9 mouse cellular contexts compared by ENCODE assay signal in the genomic region with DNA sequence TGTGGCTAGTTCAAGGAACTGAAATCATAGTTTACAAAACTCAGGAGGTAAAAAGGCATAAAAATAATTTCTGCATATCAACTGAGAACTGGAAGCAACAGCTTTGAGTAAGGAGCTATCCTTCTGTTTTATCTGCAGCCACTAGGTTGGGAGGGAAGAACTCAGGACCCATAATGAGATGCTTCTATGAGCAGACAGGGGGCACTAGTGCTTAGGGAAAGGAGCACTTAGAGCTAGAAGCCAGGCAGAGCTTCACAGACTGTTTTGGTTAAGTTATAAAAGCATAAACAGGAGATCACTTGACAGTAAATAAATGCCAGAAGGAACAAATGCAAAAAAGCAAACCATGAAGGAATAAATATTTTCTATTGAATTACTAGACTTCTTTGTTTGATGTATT. TPM values are rescaled to one million over a fixed set of nuclear protein-coding genes. Genes with fewer than 3 reads are reported as not detected.
A peak's percentile ranks its signal among the peaks of the same experiment; 100 is the strongest.
DNase-seq lines count a peak whose midpoint lies in the region; ATAC-seq and TF ChIP-seq lines count a peak whose summit lies in the region.
"Had no signal": no experiment of that assay in that cellular context is flagged by ENCODE, and none has a peak within 500 bp of the region (broad histone marks: within the 10 kb centered on the region; RNA-seq: fewer than 3 reads in every experiment).

No protein-coding gene starts in this region.

- H3K27me3 ChIP-seq in E14TG2a.4 (ENCODE audit: insufficient read depth, low read length), result no peaks in the 10 kb centered on the region
- no peaks in the 10 kb centered on the region for H3K27me3 ChIP-seq in forebrain, embryonic 14.5 days (replicated peaks; ENCODE audit: control insufficient read depth, insufficient read depth, low read length)
- no peaks in the 10 kb centered on the region for H3K27me3 ChIP-seq in lung, embryonic 16.5 days (ENCODE audit: control insufficient read depth, insufficient read depth, low read depth, low read length)
- H3K27me3 ChIP-seq: liver, embryonic 15.5 days had no signal

- H3K9ac ChIP-seq in forebrain, embryonic 14.5 days (ENCODE audit: low read length), result no peak overlapping the region
- H3K9ac ChIP-seq in lung, embryonic 16.5 days (ENCODE audit: low read length), result no peak overlapping the region
- H3K9ac ChIP-seq: liver, embryonic 15.5 days had no signal

- peak; percentile 38 to 39 for DNase-seq in kidney, adult 8-10 months
- DNase-seq in kidney, adult 18-20 months, result no peak
- peak; percentile 87 for DNase-seq in brain, adult 2 months (ENCODE audit: low read depth, low spot score)
- peak; percentile 82 for DNase-seq in forebrain, embryonic 14.5 days (ENCODE audit: low spot score)
- no peak for DNase-seq in testis, postnatal 14 days (ENCODE audit: low spot score)

- peak; percentile 74 for ATAC-seq in forebrain, embryonic 14.5 days
- ATAC-seq in lung, embryonic 16.5 days (ENCODE audit: low read depth), result peak; percentile 54; the same call in 1 of the 2 replicates

- H3K9me3 ChIP-seq in E14TG2a.4 (ENCODE audit: low read length), result no peaks in the 10 kb centered on the region
- H3K9me3 ChIP-seq in forebrain, embryonic 14.5 days (replicated peaks; ENCODE audit: control insufficient read depth, low read length), result no peaks in the 10 kb centered on the region
- H3K9me3 ChIP-seq in lung, embryonic 16.5 days (ENCODE audit: control insufficient read depth, low read length), result no peaks in the 10 kb centered on the region
- H3K9me3 ChIP-seq: liver, embryonic 15.5 days had no signal

- no peak overlapping the region for H3K27ac ChIP-seq in forebrain, embryonic 14.5 days (ENCODE audit: low read depth, low read length)
- H3K27ac ChIP-seq in lung, embryonic 16.5 days (ENCODE audit: low read length), result no peak overlapping the region
- H3K27ac ChIP-seq: liver, embryonic 15.5 days had no signal

- peaks cover 34% of the 10 kb centered on the region for H3K36me3 ChIP-seq in E14TG2a.4 (ENCODE audit: insufficient read depth, low read length)
- H3K36me3 ChIP-seq in forebrain, embryonic 14.5 days (ENCODE audit: control insufficient read depth, insufficient read depth, low read length), result no peaks in the 10 kb centered on the region
- no peaks in the 10 kb centered on the region for H3K36me3 ChIP-seq in lung, embryonic 16.5 days (ENCODE audit: control insufficient read depth, insufficient read depth, low read length)
- H3K36me3 ChIP-seq: liver, embryonic 15.5 days had no signal

- peak; percentile 58 for TF ChIP-seq CTCF in E14TG2a.4 (conservative IDR thresholded peaks at IDR 0.05; ENCODE audit: low read length)

- H3K4me2 ChIP-seq in forebrain, embryonic 14.5 days (ENCODE audit: low read length), result no peak overlapping the region
- no peak overlapping the region for H3K4me2 ChIP-seq in lung, embryonic 16.5 days (ENCODE audit: low read depth, low read length)
- H3K4me2 ChIP-seq: liver, embryonic 15.5 days had no signal

- no peak overlapping the region for H3K4me3 ChIP-seq in E14TG2a.4 (replicated peaks; ENCODE audit: low read length)
- H3K4me3 ChIP-seq in forebrain, embryonic 14.5 days (ENCODE audit: low read depth, low read length), result no peak overlapping the region
- H3K4me3 ChIP-seq in lung, embryonic 16.5 days (ENCODE audit: low read length), result no peak overlapping the region
- H3K4me3 ChIP-seq: liver, embryonic 15.5 days had no signal

- peaks cover 3% of the 10 kb centered on the region; the same call in 1 of the 2 replicates for H3K4me1 ChIP-seq in E14TG2a.4 (replicated peaks; ENCODE audit: low read depth, low read length)
- no peaks in the 10 kb centered on the region for H3K4me1 ChIP-seq in forebrain, embryonic 14.5 days (ENCODE audit: control insufficient read depth, insufficient read depth, low read length)
- H3K4me1 ChIP-seq in lung, embryonic 16.5 days (replicated peaks; ENCODE audit: control insufficient read depth, insufficient read depth, low read length), result peaks cover 3% of the 10 kb centered on the region; the same call in 1 of the 2 replicates
- H3K4me1 ChIP-seq: liver, embryonic 15.5 days had no signal

RNA-seq across cellular contexts. Expression of a gene that starts 44.2 kb away (rescaled TPM):
- polyA plus RNA-seq in forebrain, embryonic 14.5 days (2014; fragmentation: Nextera tagmentation; extraction: Ambion mirVana), result 47.5 and 52.2 TPM in 2 replicates
- polyA plus RNA-seq in lung, embryonic 16.5 days (2015; fragmentation: Nextera tagmentation; extraction: Ambion mirVana), result 63.0 and 70.0 TPM in 2 replicates

RNA-seq across cellular contexts. Expression of a gene that starts 58.7 kb away (rescaled TPM):
- polyA plus RNA-seq in forebrain, embryonic 14.5 days (2014; fragmentation: Nextera tagmentation; extraction: Ambion mirVana), result not detected in 2 replicates
- polyA plus RNA-seq in lung, embryonic 16.5 days (2015; fragmentation: Nextera tagmentation; extraction: Ambion mirVana), result not detected in 2 replicates
- polyA plus RNA-seq: liver, embryonic 15.5 days; testis, adult 2 months had no signal

Comparison
In these comparisons a context has a peak if more than half of its experiments do, and no peak if none do; other contexts are left out.
1. DNase-seq: peak in kidney, adult 8-10 months (2 of 2), brain, adult 2 months (single experiment) and forebrain, embryonic 14.5 days (single experiment); none in kidney, adult 18-20 months (single experiment) and testis, postnatal 14 days (single experiment).